Mouse (Mus musculus): Measurements from ENCODE around the gene Clic6. TPM values are rescaled to one million over a fixed set of nuclear protein-coding genes. Genes with fewer than 3 reads are reported as not detected.
A peak's percentile ranks its signal among the peaks of the same experiment; 100 is the strongest.

Clic6 gene
- total and polyA plus RNA-seq, 3 experiments, result 0.24 to 1.2 TPM; not detected in 1

- peak; percentile 43 for DNase-seq (ENCODE audit: extremely low read depth)
- Histone ChIP-seq H3K27me3 (replicated peaks) (no peaks in the 10 kb centered on the region), H3K27ac (ENCODE audit: insufficient read depth, low read depth) (no peak overlapping the region), H3K9ac (ENCODE audit: insufficient read depth, low read depth) (no peak overlapping the region), H3K79me2 (replicated peaks; ENCODE audit: control insufficient read depth, extremely low read depth, insufficient read depth, poor library complexity, severe bottlenecking) (no peaks in the 10 kb centered on the region), H3K4me1 (ENCODE audit: control insufficient read depth in 1 of 2, insufficient read depth in 2 of 2) (peaks cover 11 to 13% of the 10 kb centered on the region in 2 experiments), H3K4me3 (replicated peaks in 1 of 3; ENCODE audit: low read depth in 2 of 3, low read length in 2 of 3, poor library complexity in 1 of 3) (no peak overlapping the region), H3K9me3 (replicated peaks; ENCODE audit: low read length) (peaks cover 4% of the 10 kb centered on the region), H3K4me2 (ENCODE audit: insufficient read depth, low read depth, poor library complexity, severe bottlenecking) (peak overlapping the region; percentile 9; the same call in 1 of the 2 replicates), H3K36me3 (replicated peaks in 1 of 2; ENCODE audit: control insufficient read depth in 1 of 2, insufficient read depth in 1 of 2, low read length in 1 of 2) (no peaks in the 10 kb centered on the region)
- dilution Hi-C loops (cut with MboI; ENCODE audit: extremely low pct_ligation_motif_present, extremely low pct_unique_long_range_greater_than_20kb, low sequenced_read_pairs), result no loop called here
- TF ChIP-seq TCF12 (IDR thresholded peaks at IDR 0.05; ENCODE audit: low read depth, low read length), result no peak
- TF ChIP-seq MAZ (IDR thresholded peaks at IDR 0.05; ENCODE audit: low read depth, low read length), result no peak
- no peak for TF ChIP-seq PAX5 (IDR thresholded peaks at IDR 0.05; ENCODE audit: low read length)
- no peak for TF ChIP-seq POLR2AphosphoS2 (IDR thresholded peaks at IDR 0.05; ENCODE audit: low read depth, low read length)
- no peak for TF ChIP-seq GABPA (IDR thresholded peaks at IDR 0.05; ENCODE audit: insufficient replicate concordance, low read depth, low read length)
- no peak for TF ChIP-seq MAX (IDR thresholded peaks at IDR 0.05; ENCODE audit: low read length)
- TF ChIP-seq MEF2A (IDR thresholded peaks at IDR 0.05; ENCODE audit: borderline replicate concordance, low read depth, low read length), result no peak
- peak; percentile 42; the same call in 1 of the 2 replicates for TF ChIP-seq BHLHE40 (IDR thresholded peaks at IDR 0.05; ENCODE audit: low read depth, low read length)
- no peak for TF ChIP-seq CTCF (conservative IDR thresholded peaks at IDR 0.05 in 1 of 2, IDR thresholded peaks at IDR 0.05 in 1 of 2; ENCODE audit: low read depth in 2 of 2, low read length in 2 of 2)
- TF ChIP-seq SIN3A (IDR thresholded peaks at IDR 0.05; ENCODE audit: low read length), result no peak
- no peak for TF ChIP-seq NELFE (IDR thresholded peaks at IDR 0.05; ENCODE audit: low read depth, low read length)
- no peak for TF ChIP-seq HCFC1 (IDR thresholded peaks at IDR 0.05; ENCODE audit: low read depth, low read length)
- TF ChIP-seq RAD21 (IDR thresholded peaks at IDR 0.05; ENCODE audit: low read depth, low read length), result no peak
- no peak for TF ChIP-seq CHD1 (IDR thresholded peaks at IDR 0.05; ENCODE audit: low read depth, low read length)
- no peak for TF ChIP-seq ZMIZ1 (IDR thresholded peaks at IDR 0.05; ENCODE audit: low read depth, low read length)
- TF ChIP-seq ZC3H11A (IDR thresholded peaks at IDR 0.05; ENCODE audit: low read depth, low read length), result no peak
- TF ChIP-seq EP300 (IDR thresholded peaks at IDR 0.05; ENCODE audit: low read length), result 0 out of 2 replicates have a peak, but pooled peaks have one; percentile 18
- no peak for TF ChIP-seq KAT2A (IDR thresholded peaks at IDR 0.05; ENCODE audit: insufficient replicate concordance, low read length)
- TF ChIP-seq UBTF (IDR thresholded peaks at IDR 0.05; ENCODE audit: low read depth, low read length), result 0 out of 2 replicates have a peak, but pooled peaks have one; percentile 48
- TF ChIP-seq MAFK (IDR thresholded peaks at IDR 0.05; ENCODE audit: insufficient replicate concordance, low read length), result no peak
- TF ChIP-seq RCOR1 (conservative IDR thresholded peaks at IDR 0.05; ENCODE audit: low read depth, low read length), result no peak
- no peak for TF ChIP-seq MYC (IDR thresholded peaks at IDR 0.05; ENCODE audit: low read depth, low read length)
- TF ChIP-seq ZNF384 (IDR thresholded peaks at IDR 0.05; ENCODE audit: low read depth, low read length), result no peak
- no peak for TF ChIP-seq SMC3 (IDR thresholded peaks at IDR 0.05; ENCODE audit: low read depth, low read length)
- TF ChIP-seq E2F4 (IDR thresholded peaks at IDR 0.05; ENCODE audit: insufficient replicate concordance, low read depth, low read length), result no peak
- no peak for TF ChIP-seq JUN (IDR thresholded peaks at IDR 0.05; ENCODE audit: insufficient read depth, low read depth, low read length)
- no peak for TF ChIP-seq POLR2A (IDR thresholded peaks at IDR 0.05; ENCODE audit: low read depth, low read length)
- no peak for TF ChIP-seq ETS1 (conservative IDR thresholded peaks at IDR 0.05; ENCODE audit: low read depth, low read length)
- no peak for TF ChIP-seq TBP (conservative IDR thresholded peaks at IDR 0.05; ENCODE audit: low read depth, low read length)
- peak; percentile 59 for TF ChIP-seq ELF1 (IDR thresholded peaks at IDR 0.05; ENCODE audit: low read depth, low read length)
- peak; percentile 52; the same call in 1 of the 2 replicates for TF ChIP-seq IRF4 (IDR thresholded peaks at IDR 0.05; ENCODE audit: low read depth, low read length)
- TF ChIP-seq USF2 (conservative IDR thresholded peaks at IDR 0.05; ENCODE audit: low read depth, low read length), result no peak
- in situ Hi-C loops (cut with MboI; ENCODE audit: low pct_ligation_motif_present, low pct_unique_long_range_greater_than_20kb, low sequenced_read_pairs), result no loop called here
Measured at GRCm38 (mm10) chr16:92575792-92576191, 90.3 kb downstream of the Clic6 start.
